Mouse (Mus musculus) neural tube, embryonic 11.5 days (tissue): Measurements from ENCODE around the gene Ifna1. TPM values are rescaled to one million over a fixed set of nuclear protein-coding genes. Genes with fewer than 3 reads are reported as not detected.
"Not testable (repeated sequence)": the region's sequence is repeated elsewhere in the genome, so short reads cannot be mapped to it uniquely, and the experiment has no call there.

Experiments used
- ATAC-seq: fragments of 200-750 bp; cut with Nextera tagmentation; 2 replicates; pipeline ENCODE4 v1.8.0; 2017; ENCODE audit warnings: moderate number of reproducible peaks, mild to moderate bottlenecking, moderate TSS enrichment, moderate library complexity; ENCODE audit not compliant: insufficient read depth, low FRiP score, low TSS enrichment
- DNase-seq: peaks from one replicate; pipeline ENCODE4 v3.0.0-alpha.2; 2015; ENCODE audit warnings: low spot score
- H3K27ac ChIP-seq: fragments of 300-500 bp; sonication (generic); 2 replicates; pipeline ENCODE4 v1.5.1; 2014; ENCODE audit warnings: low read depth, mild to moderate bottlenecking, low read length
- H3K27me3 ChIP-seq: fragments of 300-500 bp; sonication (generic); 2 replicates; pipeline ENCODE4 v1.6.1; 2014; ENCODE audit warnings: mild to moderate bottlenecking, low read length, mixed read lengths; ENCODE audit not compliant: control insufficient read depth, insufficient read depth
- H3K36me3 ChIP-seq: fragments of 300-500 bp; sonication (generic); 2 replicates; pipeline ENCODE4 v1.6.1; 2014; ENCODE audit warnings: mild to moderate bottlenecking, low read length, moderate library complexity, mixed read lengths; ENCODE audit not compliant: control insufficient read depth, insufficient read depth
- H3K4me1 ChIP-seq: fragments of 300-500 bp; sonication (generic); 2 replicates; pipeline ENCODE4 v1.6.1; 2014; ENCODE audit warnings: low read length, mixed read lengths; ENCODE audit not compliant: control insufficient read depth, insufficient read depth
- H3K4me2 ChIP-seq: fragments of 300-500 bp; sonication (generic); 2 replicates; pipeline ENCODE4 v1.6.1; 2014; ENCODE audit warnings: low read depth, mild to moderate bottlenecking, moderate library complexity
- H3K4me3 ChIP-seq: fragments of 300-500 bp; sonication (generic); 2 replicates; pipeline ENCODE4 v1.5.1; 2014; ENCODE audit warnings: low read depth, low read length
- H3K9ac ChIP-seq: fragments of 300-500 bp; sonication (generic); 2 replicates; pipeline ENCODE4 v1.6.1; 2014; ENCODE audit warnings: mild to moderate bottlenecking, low read length
- H3K9me3 ChIP-seq: fragments of 300-500 bp; sonication (generic); 2 replicates; pipeline ENCODE4 v1.6.1; 2016; ENCODE audit warnings: low read length; ENCODE audit not compliant: control insufficient read depth
- WGBS: fragments of 180-500 bp; shearing (Covaris S2); extraction: QIAGEN DNeasy Blood & Tissue Kit; methylation state at CpG from one replicate; pipeline ENCODE4 v1.1.7; 2014; 5-methylcytosine and 5-hydroxymethylcytosine counted together
- polyA plus RNA-seq: library from polyadenylated mRNA; unstranded; fragments of >200 nt; fragmentation: Nextera tagmentation; extraction: Ambion mirVana; gene quantifications from 2 replicates; pipeline ENCODE4 v1.2.1, GENCODE M21; 2014

The Ifna1 gene
- polyA plus RNA-seq, 1 experiment from 2014 or later: not detected

DNA sequence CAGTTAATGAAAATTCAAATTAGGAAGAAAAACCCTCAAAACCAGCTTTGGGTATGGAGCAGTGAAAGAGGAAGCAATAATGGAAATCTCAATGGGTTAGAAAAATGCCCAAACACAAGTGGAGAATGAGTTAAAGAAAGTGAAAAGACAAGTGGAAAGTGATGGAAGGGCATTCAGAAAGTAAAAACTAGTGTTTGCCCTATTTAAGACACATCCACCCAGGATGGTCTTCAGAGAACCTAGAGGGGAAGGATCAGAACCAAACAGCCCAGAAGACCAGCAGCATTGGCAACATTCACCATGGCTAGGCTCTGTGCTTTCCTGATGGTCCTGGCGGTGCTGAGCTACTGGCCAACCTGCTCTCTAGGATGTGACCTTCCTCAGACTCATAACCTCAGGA, 14.7 kb upstream of the Ifna1 start, which contains the start of gene Ifna5:
Gene Ifna5 (plus strand): TSS at position 301 of the 400 bp plus-strand sequence.
- not testable (repeated sequence) for H3K36me3 ChIP-seq, H3K9me3 ChIP-seq, ATAC-seq, H3K4me3 ChIP-seq, H3K4me2 ChIP-seq, H3K9ac ChIP-seq, H3K27ac ChIP-seq, DNase-seq, H3K27me3 ChIP-seq, H3K4me1 ChIP-seq
- 69% methylated on average over 1 of the region's 1 CpGs for WGBS

DNA sequence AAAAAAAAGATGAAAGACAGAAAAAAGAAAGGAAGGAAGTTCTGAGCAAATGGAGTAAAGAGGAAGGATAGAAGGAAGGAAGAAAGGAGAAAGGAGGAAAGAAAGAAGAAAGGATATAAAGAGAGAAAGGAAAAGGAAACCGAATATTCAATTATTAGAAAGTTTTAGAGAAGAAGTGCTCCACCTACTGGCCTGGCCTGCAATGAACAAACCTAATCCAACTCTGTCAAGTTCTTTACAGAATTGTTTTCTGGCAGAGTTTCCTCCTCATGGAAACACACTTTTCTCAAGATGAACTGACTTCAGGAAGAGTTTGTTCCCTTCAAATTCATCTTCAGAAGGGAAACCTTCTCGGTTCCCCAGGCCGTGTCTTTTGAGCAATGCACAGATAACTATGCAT, 11.1 kb upstream of the Ifna1 start:
- no peaks in the 10 kb centered on the region for H3K27me3 ChIP-seq
- no peaks in the 10 kb centered on the region for H3K36me3 ChIP-seq
- DNase-seq (no peak), ATAC-seq (no peak)
- no peak overlapping the region for H3K4me2 ChIP-seq
- 51% methylated on average over 3 of the region's 3 CpGs for WGBS
- H3K9ac ChIP-seq: no peak overlapping the region
- H3K27ac ChIP-seq: no peak overlapping the region
- no peak overlapping the region for H3K4me3 ChIP-seq
- H3K9me3 ChIP-seq: no peaks in the 10 kb centered on the region
- no peaks in the 10 kb centered on the region for H3K4me1 ChIP-seq

DNA sequence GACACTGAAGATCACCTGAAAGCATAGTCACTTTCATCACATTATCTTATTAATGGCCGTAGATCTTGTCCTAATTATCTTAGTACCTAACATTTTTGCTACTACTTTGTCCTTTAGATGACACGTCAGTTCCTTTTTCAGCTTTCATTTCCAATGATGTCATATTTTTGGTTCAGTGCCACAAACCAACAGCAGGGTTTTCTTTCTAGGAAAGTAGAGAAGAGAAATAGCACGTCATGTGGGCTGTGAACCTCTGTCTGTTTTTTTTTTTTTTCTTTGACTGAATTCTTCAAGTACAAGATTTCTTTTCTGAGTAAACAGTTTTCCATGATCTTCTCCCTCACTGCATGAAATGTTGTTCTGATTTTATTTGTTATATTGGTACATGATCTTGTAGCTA, 9.8 kb upstream of the Ifna1 start:
- WGBS: 83% methylated on average over 3 of the region's 3 CpGs
- H3K4me2 ChIP-seq: no peak overlapping the region
- no peak overlapping the region for H3K27ac ChIP-seq
- DNase-seq: no peak
- H3K36me3 ChIP-seq: no peaks in the 10 kb centered on the region
- H3K27me3 ChIP-seq: no peaks in the 10 kb centered on the region
- H3K4me1 ChIP-seq: no peaks in the 10 kb centered on the region
- H3K9me3 ChIP-seq: no peaks in the 10 kb centered on the region
- no peak overlapping the region for H3K4me3 ChIP-seq
- ATAC-seq: no peak
- no peak overlapping the region for H3K9ac ChIP-seq

DNA sequence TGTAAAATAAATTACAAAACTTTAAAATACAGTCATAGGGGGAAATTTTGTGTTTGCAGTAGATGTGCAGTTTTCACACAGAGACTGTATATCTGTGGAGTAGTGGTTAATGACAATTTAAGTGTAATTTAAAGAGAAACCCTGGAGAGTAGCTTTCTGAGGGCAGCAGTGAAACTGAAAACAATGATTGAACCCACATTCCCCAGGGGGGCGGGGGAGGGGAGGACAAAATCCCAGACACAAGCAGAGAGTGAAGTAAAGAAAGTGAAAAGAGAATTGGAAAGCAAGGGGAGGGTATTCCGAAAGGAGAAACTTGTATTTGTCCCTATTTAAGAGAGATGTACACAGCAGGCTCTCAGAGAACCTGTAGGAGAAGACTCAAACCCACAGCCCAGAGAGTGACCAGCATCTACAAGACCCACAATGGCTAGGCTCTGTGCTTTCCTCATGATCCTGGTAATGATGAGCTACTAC, 8.4 kb upstream of the Ifna1 start, which contains the start of gene Ifna4:
Gene Ifna4 (plus strand): TSS at position 424 of the 474 bp plus-strand sequence.
- no peaks in the 10 kb centered on the region for H3K4me1 ChIP-seq
- H3K9ac ChIP-seq: no peak within 1 kb of the TSS

DNA sequence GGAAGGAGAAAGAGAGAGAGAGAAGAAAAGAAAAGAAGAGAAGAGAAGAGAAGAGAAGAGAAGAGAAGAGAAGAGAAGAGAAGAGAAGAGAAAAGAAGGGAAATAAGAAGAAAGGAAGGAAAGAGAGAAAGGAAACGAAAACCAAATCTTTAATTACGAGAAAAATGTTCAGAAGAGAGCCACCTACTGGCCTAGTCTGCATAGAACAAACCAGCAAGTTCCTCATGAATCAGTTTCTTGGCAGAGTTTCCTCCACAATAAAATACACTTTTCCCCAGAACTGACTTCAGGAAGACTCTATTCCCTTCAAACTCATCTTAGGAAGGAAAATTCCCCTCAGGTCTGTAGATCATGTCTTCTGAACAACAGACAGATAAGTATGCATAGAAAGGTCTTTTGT, 4.6 kb upstream of the Ifna1 start:
- H3K4me2 ChIP-seq: no peak overlapping the region
- no peaks in the 10 kb centered on the region for H3K9me3 ChIP-seq
- ATAC-seq: no peak
- H3K27me3 ChIP-seq: no peaks in the 10 kb centered on the region
- no peaks in the 10 kb centered on the region for H3K36me3 ChIP-seq
- H3K4me1 ChIP-seq: no peaks in the 10 kb centered on the region
- no peak overlapping the region for H3K4me3 ChIP-seq
- no peak for DNase-seq
- 56% methylated on average over 2 of the region's 2 CpGs for WGBS
- no peak overlapping the region for H3K27ac ChIP-seq
- no peak overlapping the region for H3K9ac ChIP-seq

More for the DNA sequence above, 8.4 kb upstream of the Ifna1 start, which contains the start of gene Ifna4:
- no peak within 1 kb of the TSS for H3K4me2 ChIP-seq
- ATAC-seq (no peak), DNase-seq (no peak)
- no peak within 1 kb of the TSS for H3K4me3 ChIP-seq
- no peaks in the 10 kb centered on the region for H3K36me3 ChIP-seq
- no peaks in the 10 kb centered on the region for H3K9me3 ChIP-seq
- no peaks in the 10 kb centered on the region for H3K27me3 ChIP-seq
- 48% methylated on average over 2 of the region's 2 CpGs for WGBS
- H3K27ac ChIP-seq: no peak within 1 kb of the TSS

DNA sequence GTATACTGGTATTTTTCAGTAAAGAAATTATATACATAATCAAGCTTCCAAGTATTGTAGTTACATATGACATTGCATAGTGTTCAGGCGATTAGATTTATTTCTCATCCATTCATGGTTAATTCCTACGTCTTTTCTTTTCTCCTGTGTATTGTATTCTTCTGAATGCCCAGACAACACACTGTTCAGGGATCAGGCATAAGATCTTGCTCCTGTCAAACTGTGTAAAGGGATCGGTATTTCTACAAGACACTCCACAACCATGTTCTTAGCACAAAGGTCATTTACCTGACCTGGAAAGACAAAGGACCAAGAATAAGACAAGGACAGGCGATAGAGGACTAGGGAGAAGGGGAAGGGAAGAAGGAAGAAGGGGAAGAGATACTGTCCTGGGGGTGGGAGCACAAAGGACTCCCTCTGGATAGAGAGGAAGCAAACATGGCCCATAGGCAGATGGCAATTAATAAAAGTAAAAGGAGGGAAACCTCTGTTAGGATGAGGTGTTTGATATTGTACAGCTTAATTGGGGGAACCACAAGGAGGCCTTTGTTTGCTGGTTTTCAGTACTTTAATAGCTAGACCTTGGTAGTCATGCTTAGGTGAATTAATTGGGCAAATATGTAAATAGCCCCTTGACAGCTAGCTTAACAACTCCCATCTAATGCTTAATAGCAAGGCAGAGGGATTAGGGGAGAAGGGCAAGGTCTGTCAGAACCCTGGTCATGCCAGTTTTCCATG, 1.3 kb downstream of the Ifna1 start:
- no peak overlapping the region for H3K4me3 ChIP-seq
- H3K9me3 ChIP-seq: no peaks in the 10 kb centered on the region
- no peak overlapping the region for H3K9ac ChIP-seq
- DNase-seq: no peak
- H3K27me3 ChIP-seq: no peaks in the 10 kb centered on the region
- H3K4me1 ChIP-seq: no peaks in the 10 kb centered on the region
- ATAC-seq: no peak
- H3K36me3 ChIP-seq: no peaks in the 10 kb centered on the region
- WGBS: 57% methylated on average over 4 of the region's 4 CpGs
- H3K27ac ChIP-seq: no peak overlapping the region
- H3K4me2 ChIP-seq: no peak overlapping the region

DNA sequence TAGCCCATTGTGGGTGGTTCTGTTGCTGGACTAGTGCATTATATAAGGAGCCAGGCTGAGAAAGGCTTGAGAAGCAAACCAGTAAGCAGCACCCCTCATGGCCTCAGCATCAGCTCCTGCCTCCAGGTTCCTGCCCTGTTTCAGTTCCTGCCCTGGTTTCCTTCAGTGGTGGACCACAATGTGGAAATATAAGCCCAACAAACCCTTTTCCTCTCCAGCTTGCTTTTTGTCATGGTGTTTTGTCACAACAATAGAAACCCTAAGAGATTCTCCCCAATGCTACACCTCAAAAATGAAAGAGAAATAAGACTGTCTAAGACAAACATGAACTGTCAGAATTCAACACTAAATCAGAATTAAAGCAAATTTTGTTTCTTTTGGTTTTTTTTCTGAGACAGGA, 9.3 kb downstream of the Ifna1 start:
- Histone ChIP-seq H3K9me3 (no peaks in the 10 kb centered on the region), H3K27me3 (no peaks in the 10 kb centered on the region), H3K4me2 (no peak overlapping the region), H3K4me1 (no peaks in the 10 kb centered on the region), H3K27ac (no peak overlapping the region), H3K4me3 (no peak overlapping the region), H3K9ac (no peak overlapping the region), H3K36me3 (no peaks in the 10 kb centered on the region)
- ATAC-seq: no peak
- DNase-seq: no peak

DNA sequence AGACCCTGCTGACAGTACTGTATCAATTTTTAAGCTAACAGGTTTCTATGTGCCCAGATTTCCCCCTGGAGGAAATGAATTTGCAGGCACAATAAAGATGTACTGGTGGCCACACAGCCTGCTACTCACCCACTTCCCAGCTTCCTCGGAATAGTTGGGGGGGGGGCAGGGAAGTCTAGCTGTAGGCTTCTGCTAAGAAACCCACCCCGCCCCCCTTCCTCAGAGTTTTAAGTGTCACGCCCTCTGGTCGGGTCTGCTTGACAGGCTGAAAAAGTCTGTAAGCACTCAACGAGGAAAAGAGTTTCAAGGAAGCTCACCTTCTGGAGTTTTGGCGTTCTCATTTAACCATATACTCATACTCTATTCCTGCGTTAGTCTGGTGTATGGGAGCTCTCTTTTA, 13.4 kb downstream of the Ifna1 start:
- no peak overlapping the region for H3K9ac ChIP-seq
- no peak overlapping the region for H3K4me3 ChIP-seq
- H3K4me1 ChIP-seq: no peaks in the 10 kb centered on the region
- 12% methylated on average over 7 of the region's 7 CpGs for WGBS
- no peaks in the 10 kb centered on the region for H3K27me3 ChIP-seq
- H3K9me3 ChIP-seq: no peaks in the 10 kb centered on the region
- no peak for DNase-seq
- no peaks in the 10 kb centered on the region for H3K36me3 ChIP-seq
- no peak overlapping the region for H3K27ac ChIP-seq
- ATAC-seq: no peak
- no peak overlapping the region for H3K4me2 ChIP-seq

DNA sequence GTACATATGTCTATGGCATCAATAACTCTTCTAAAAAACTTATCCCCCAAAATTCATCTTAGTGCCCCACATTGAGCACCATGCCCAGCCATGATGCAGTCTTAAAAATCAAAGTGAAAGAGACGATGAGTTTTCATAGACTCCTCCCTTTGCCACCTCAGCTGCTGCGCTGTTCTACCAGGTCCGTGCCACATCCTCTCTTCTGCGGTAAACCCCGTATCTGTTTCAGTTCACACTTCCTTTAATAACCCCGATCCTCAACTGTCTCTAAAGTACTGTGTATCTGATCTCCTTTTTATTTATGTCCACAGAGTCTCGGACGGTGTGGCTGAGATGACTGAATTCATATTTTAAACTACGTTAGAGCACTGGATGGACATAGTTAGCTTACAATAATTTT, 14.7 kb downstream of the Ifna1 start:
- H3K4me1 ChIP-seq: no peaks in the 10 kb centered on the region
- ATAC-seq: no peak
- WGBS: 67% methylated on average over 9 of the region's 9 CpGs
- no peaks in the 10 kb centered on the region for H3K9me3 ChIP-seq
- no peaks in the 10 kb centered on the region for H3K36me3 ChIP-seq
- H3K27me3 ChIP-seq: no peaks in the 10 kb centered on the region
- H3K27ac ChIP-seq: no peak overlapping the region
- H3K4me3 ChIP-seq: no peak overlapping the region
- H3K9ac ChIP-seq: no peak overlapping the region
- no peak for DNase-seq
- H3K4me2 ChIP-seq: no peak overlapping the region
